31 mouse cellular contexts compared by ENCODE assay signal in the genomic region with DNA sequence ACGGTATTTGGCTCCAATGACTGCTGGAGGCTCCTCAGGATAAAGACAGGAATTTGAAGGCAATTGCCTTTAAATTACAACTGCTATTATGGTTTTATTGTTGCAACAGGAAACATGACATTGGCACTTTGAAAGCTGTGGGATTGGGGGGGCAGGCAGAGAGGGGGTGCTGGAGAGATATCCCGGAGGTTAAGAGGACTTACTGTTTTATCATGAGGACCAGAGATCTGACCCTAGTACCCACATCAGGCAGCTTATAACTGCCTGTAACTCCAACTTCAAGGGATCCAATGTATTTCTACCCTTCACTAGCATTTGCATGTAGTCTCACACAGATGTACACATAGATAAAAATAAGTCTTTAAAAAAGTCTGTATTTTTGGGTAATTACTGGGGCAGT. TPM values are rescaled to one million over a fixed set of nuclear protein-coding genes. Genes with fewer than 3 reads are reported as not detected.
DNase-seq lines count a peak whose midpoint lies in the region; ATAC-seq and TF ChIP-seq lines count a peak whose summit lies in the region.
"Had no signal": no experiment of that assay in that cellular context is flagged by ENCODE, and none has a peak within 500 bp of the region (broad histone marks: within the 10 kb centered on the region; RNA-seq: fewer than 3 reads in every experiment).

No protein-coding gene starts in this region.

- intact Hi-C loops in gastrocnemius, adult 2 months (cut with DNase I), result no loop called here

- no peak for DNase-seq in gastrocnemius, adult 2 months
- no peak for DNase-seq in gastrocnemius, postnatal 10 days
- no peak for DNase-seq in liver, embryonic 13.5 days
- DNase-seq in thymus, postnatal 14 days, result no peak
- DNase-seq: adrenal gland, postnatal 10 days; cerebellum, adult 9-10 months; gastrocnemius, postnatal 25 days; heart, postnatal 14 days; kidney, adult 2 months; kidney, postnatal 4 days; layer of hippocampus, postnatal 36 days; left cerebral cortex, postnatal 4 days; lung, postnatal 4 days; right cerebral cortex, postnatal 4 days; thymus, adult 18-20 months; thymus, postnatal 4 days had no signal

- H3K9ac ChIP-seq in liver, embryonic 13.5 days, result no peak overlapping the region
- H3K9ac ChIP-seq: forebrain, embryonic 13.5 days; hindbrain, embryonic 12.5 days; intestine, embryonic 15.5 days; neural tube, embryonic 12.5 days had no signal

- ATAC-seq in common myeloid progenitor, adult 5-6 weeks (replicated peaks; ENCODE audit: low read depth, poor library complexity, severe bottlenecking), result peak; percentile 82
- ATAC-seq in liver, embryonic 13.5 days (ENCODE audit: low read depth), result peak; percentile 55
- no peak for ATAC-seq in erythroid progenitor cell, adult 5-6 weeks (replicated peaks; ENCODE audit: low FRiP score, poor library complexity, severe bottlenecking)
- ATAC-seq: forebrain, embryonic 13.5 days; hindbrain, postnatal 0 days; intestine, embryonic 15.5 days; lung, postnatal 0 days; midbrain, embryonic 16.5 days; Patski had no signal

- H3K27me3 ChIP-seq in liver, embryonic 13.5 days, result no peaks in the 10 kb centered on the region
- H3K27me3 ChIP-seq in myocyte (ENCODE audit: control insufficient read depth, insufficient read depth, insufficient read length), result no peaks in the 10 kb centered on the region
- H3K27me3 ChIP-seq: forebrain, embryonic 13.5 days; hindbrain, embryonic 12.5 days; intestine, embryonic 15.5 days; neural tube, embryonic 12.5 days; Patski had no signal

- no peaks in the 10 kb centered on the region for H3K9me3 ChIP-seq in liver, embryonic 13.5 days (replicated peaks)
- H3K9me3 ChIP-seq: forebrain, embryonic 13.5 days; hindbrain, embryonic 12.5 days; intestine, embryonic 15.5 days; neural tube, embryonic 12.5 days had no signal

- TF ChIP-seq CTCF in gastrocnemius, adult 2 months (IDR thresholded peaks at IDR 0.05), result no peak

- no peak overlapping the region for H3ac ChIP-seq in myocyte (ENCODE audit: control insufficient read depth, insufficient read length)

- peaks cover 49% of the 10 kb centered on the region for H3K4me1 ChIP-seq in liver, embryonic 13.5 days (replicated peaks)
- H3K4me1 ChIP-seq: hindbrain, embryonic 12.5 days had no signal

- H3K79me2 ChIP-seq in myocyte (ENCODE audit: control insufficient read depth, insufficient read depth), result no peaks in the 10 kb centered on the region

- H3K4me2 ChIP-seq in liver, embryonic 13.5 days, result no peak overlapping the region
- H3K4me2 ChIP-seq in myocyte (ENCODE audit: low read depth), result peak overlapping the region; percentile 33
- H3K4me2 ChIP-seq: forebrain, embryonic 13.5 days; heart, embryonic 11.5 days; hindbrain, embryonic 12.5 days; intestine, embryonic 15.5 days; neural tube, embryonic 12.5 days had no signal

- no peaks in the 10 kb centered on the region for H3K36me3 ChIP-seq in liver, embryonic 13.5 days
- no peaks in the 10 kb centered on the region for H3K36me3 ChIP-seq in myocyte (ENCODE audit: control insufficient read depth, insufficient read depth)
- H3K36me3 ChIP-seq: hindbrain, embryonic 12.5 days; intestine, embryonic 15.5 days; neural tube, embryonic 12.5 days had no signal

- no peak for TF ChIP-seq POLR2A in myocyte (IDR thresholded peaks at IDR 0.05; ENCODE audit: insufficient read length, low read depth)

- WGBS in liver, embryonic 13.5 days (ENCODE audit: insufficient replicate concordance), result 41% methylated on average over 2 of the region's 2 CpGs

- no peak overlapping the region for H3K4me3 ChIP-seq in gastrocnemius, adult 2 months
- H3K4me3 ChIP-seq in liver, embryonic 13.5 days (replicated peaks), result no peak overlapping the region
- H3K4me3 ChIP-seq in myocyte, result no peak overlapping the region
- H3K4me3 ChIP-seq: forebrain, embryonic 13.5 days; hindbrain, embryonic 12.5 days; intestine, embryonic 15.5 days; neural tube, embryonic 12.5 days had no signal

- peak overlapping the region; percentile 72 for H3K27ac ChIP-seq in gastrocnemius, adult 2 months
- H3K27ac ChIP-seq in liver, embryonic 13.5 days, result 0 out of 2 replicates have a peak overlapping the region, but pooled peaks have one; percentile 0
- H3K27ac ChIP-seq: forebrain, embryonic 13.5 days; hindbrain, embryonic 12.5 days; hindbrain, postnatal 0 days; intestine, embryonic 15.5 days; kidney, postnatal 0 days; neural tube, embryonic 12.5 days; stomach, postnatal 0 days had no signal

TF ChIP-seq in myocyte, 11 proteins besides CTCF, POLR2A, EP300 and RAD21:
- TF ChIP-seq REST (IDR thresholded peaks at IDR 0.05; ENCODE audit: insufficient read depth, insufficient read length) (no peak), USF1 (IDR thresholded peaks at IDR 0.05; ENCODE audit: low read depth) (no peak), MYOD1 (IDR thresholded peaks at IDR 0.05; ENCODE audit: control insufficient read depth in 1 of 3, insufficient read length in 2 of 3, low read depth in 2 of 3) (no peak), E2F4 (IDR thresholded peaks at IDR 0.05; ENCODE audit: insufficient read depth) (no peak), SRF (IDR thresholded peaks at IDR 0.05; ENCODE audit: control insufficient read depth, insufficient read length, low read depth) (no peak), CEBPB (IDR thresholded peaks at IDR 0.05; ENCODE audit: insufficient read depth, poor library complexity, severe bottlenecking) (no peak), MAX (IDR thresholded peaks at IDR 0.05; ENCODE audit: low read depth) (no peak), TCF12 (IDR thresholded peaks at IDR 0.05; ENCODE audit: insufficient read depth, poor library complexity, severe bottlenecking) (no peak), POLR2AphosphoS2 (IDR thresholded peaks at IDR 0.05; ENCODE audit: insufficient read length, low read depth) (no peak)

RNA-seq across cellular contexts. Expression of gene Borcs5, which starts 29.2 kb away (rescaled TPM):
- total RNA-seq in gastrocnemius, adult 2 months (2021), result 10 to 100 TPM; 15.1 to 17.1 TPM
- 10 to 100 TPM; 10.3 to 12.1 TPM for total RNA-seq in gastrocnemius, postnatal 10 days (2021)
- total RNA-seq in common myeloid progenitor, adult 5-6 weeks (2017), result 12.4 and 13.4 TPM in 2 replicates
- 11.3 and 11.9 TPM in 2 replicates for polyA plus RNA-seq in liver, embryonic 13.5 days (2015; fragmentation: Nextera tagmentation; extraction: Ambion mirVana)
- polyA plus RNA-seq in myocyte (2012; fragmentation: generic; extraction: Trizol), result 8.8 TPM
- total RNA-seq in erythroid progenitor cell, adult 5-6 weeks (2015; ENCODE audit: low replicate concordance), result 3.8 and 5.0 TPM in 2 replicates
- total RNA-seq in erythroid progenitor cell, adult 5-6 weeks (2017; ENCODE audit: low replicate concordance), result 0.45 and 6.4 TPM in 2 replicates

RNA-seq across cellular contexts. Expression of gene Mansc1, which starts 36.2 kb away (rescaled TPM):
- 1 to 10 TPM in 1 of 2 experiments, under 1 TPM in 1; 0.98 to 1.1 TPM for total RNA-seq in gastrocnemius, adult 2 months (2021)
- total RNA-seq in gastrocnemius, postnatal 10 days (2021), result 1 to 10 TPM; 3.2 to 4.0 TPM
- 4.8 and 6.1 TPM in 2 replicates for total RNA-seq in common myeloid progenitor, adult 5-6 weeks (2017)
- polyA plus RNA-seq in liver, embryonic 13.5 days (2015; fragmentation: Nextera tagmentation; extraction: Ambion mirVana), result 0.54 and 0.64 TPM in 2 replicates
- not detected for polyA plus RNA-seq in myocyte (2012; fragmentation: generic; extraction: Trizol)
- total RNA-seq in erythroid progenitor cell, adult 5-6 weeks (2015; ENCODE audit: low replicate concordance), result not detected in 2 replicates
- not detected in 2 replicates for total RNA-seq in erythroid progenitor cell, adult 5-6 weeks (2017; ENCODE audit: low replicate concordance)
- total RNA-seq: MEL had no signal
- polyA plus RNA-seq: Patski had no signal
